Mouse (Mus musculus): Measurements from ENCODE around the gene Lce1l.
"Not testable (repeated sequence)": the region's sequence is repeated elsewhere in the genome, so short reads cannot be mapped to it uniquely, and the experiment has no call there.

Gene Lce1l

DNA sequence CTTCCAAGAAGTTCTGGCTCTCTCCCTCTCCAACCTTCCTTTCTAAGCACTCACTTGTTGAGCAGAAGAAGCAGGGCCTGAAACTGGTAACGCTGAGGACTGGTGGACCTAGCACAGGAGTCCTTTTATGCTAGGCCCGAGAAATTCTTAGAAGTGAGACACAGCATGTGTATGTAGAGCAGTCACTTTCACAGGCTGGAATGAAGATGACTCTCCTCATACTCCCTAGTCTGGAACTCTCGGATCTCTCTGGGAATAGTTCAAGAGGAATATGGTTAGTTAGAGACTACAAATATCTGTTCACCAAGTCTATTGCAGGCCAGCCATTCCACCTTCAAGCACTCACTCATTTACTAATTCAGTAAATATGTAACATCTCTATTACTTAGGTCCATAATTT is at the start of gene Lce1l:
Lce1l (minus strand) TSS at position 101 of the 400 bp plus-strand sequence.
- TF ChIP-seq NANOG (IDR thresholded peaks at IDR 0.05; ENCODE audit: borderline replicate concordance, low read length) (no peak), CTCF (conservative IDR thresholded peaks at IDR 0.05; ENCODE audit: low read length) (no peak), POU5F1 (IDR thresholded peaks at IDR 0.05; ENCODE audit: borderline replicate concordance, low read length) (no peak)
- Histone ChIP-seq H3K36me3 (ENCODE audit: insufficient read depth, low read length) (no peaks in the 10 kb centered on the region), H3K4me3 (replicated peaks; ENCODE audit: low read length) (no peak within 1 kb of the TSS), H3K9me3 (ENCODE audit: low read length) (no peaks in the 10 kb centered on the region), H3K4me1 (replicated peaks; ENCODE audit: low read depth, low read length) (no peaks in the 10 kb centered on the region), H3K27me3 (ENCODE audit: insufficient read depth, low read length) (no peaks in the 10 kb centered on the region)

DNA sequence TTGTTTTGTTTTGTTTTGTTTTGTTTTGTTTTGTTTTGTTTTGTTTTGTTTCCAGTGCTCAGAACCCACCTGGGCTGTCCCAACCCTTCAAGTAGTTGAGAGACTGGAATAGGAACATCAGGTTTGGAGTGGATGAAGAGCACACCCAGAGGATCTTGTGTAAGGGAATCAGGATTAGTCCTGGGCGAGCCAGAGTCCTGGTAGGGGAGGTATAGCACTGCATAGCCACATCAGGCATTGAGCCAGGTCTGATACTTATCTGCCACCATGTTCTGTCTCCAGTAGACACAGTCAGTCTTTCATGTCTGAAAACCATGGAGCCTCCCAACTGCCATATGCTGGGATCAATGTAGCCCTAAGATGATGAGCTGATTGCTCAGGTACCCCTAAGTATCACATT is 43.4 kb upstream of the Lce1l start:
- no peaks in the 10 kb centered on the region for H3K27me3 ChIP-seq (ENCODE audit: insufficient read depth, low read length)
- TF ChIP-seq NANOG (IDR thresholded peaks at IDR 0.05; ENCODE audit: borderline replicate concordance, low read length), result no peak
- TF ChIP-seq CTCF (conservative IDR thresholded peaks at IDR 0.05; ENCODE audit: low read length), result no peak
- no peak for TF ChIP-seq POU5F1 (IDR thresholded peaks at IDR 0.05; ENCODE audit: borderline replicate concordance, low read length)
- no peak overlapping the region for H3K4me3 ChIP-seq (replicated peaks; ENCODE audit: low read length)
- no peaks in the 10 kb centered on the region for H3K4me1 ChIP-seq (replicated peaks; ENCODE audit: low read depth, low read length)
- no peaks in the 10 kb centered on the region for H3K9me3 ChIP-seq (ENCODE audit: low read length)
- no peaks in the 10 kb centered on the region for H3K36me3 ChIP-seq (ENCODE audit: insufficient read depth, low read length)

DNA sequence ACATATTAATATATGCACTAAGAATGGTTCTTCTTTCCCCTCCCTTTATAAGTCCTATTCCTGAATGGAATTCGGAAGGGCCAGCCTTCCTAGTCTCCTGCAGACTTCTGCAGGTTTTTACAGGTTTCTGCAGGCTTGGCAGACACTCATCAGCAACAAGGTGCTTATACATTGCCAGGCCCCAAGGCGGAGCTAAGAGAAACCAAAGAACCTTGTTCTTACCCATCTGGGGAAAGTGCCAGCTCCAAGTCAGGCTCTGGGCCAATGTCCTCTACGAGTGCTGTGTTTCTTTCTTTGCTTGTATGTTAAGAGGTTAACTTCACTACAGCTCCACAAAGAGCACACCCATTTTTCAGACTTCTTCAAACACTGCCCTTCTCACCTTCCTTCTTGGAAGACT is 43.0 kb upstream of the Lce1l start:
- Histone ChIP-seq H3K4me1 (replicated peaks; ENCODE audit: low read depth, low read length) (no peaks in the 10 kb centered on the region), H3K36me3 (ENCODE audit: insufficient read depth, low read length) (no peaks in the 10 kb centered on the region), H3K27me3 (ENCODE audit: insufficient read depth, low read length) (no peaks in the 10 kb centered on the region), H3K9me3 (ENCODE audit: low read length) (no peaks in the 10 kb centered on the region), H3K4me3 (replicated peaks; ENCODE audit: low read length) (no peak overlapping the region)
- TF ChIP-seq CTCF (conservative IDR thresholded peaks at IDR 0.05; ENCODE audit: low read length) (no peak), NANOG (IDR thresholded peaks at IDR 0.05; ENCODE audit: borderline replicate concordance, low read length) (no peak), POU5F1 (IDR thresholded peaks at IDR 0.05; ENCODE audit: borderline replicate concordance, low read length) (no peak)

DNA sequence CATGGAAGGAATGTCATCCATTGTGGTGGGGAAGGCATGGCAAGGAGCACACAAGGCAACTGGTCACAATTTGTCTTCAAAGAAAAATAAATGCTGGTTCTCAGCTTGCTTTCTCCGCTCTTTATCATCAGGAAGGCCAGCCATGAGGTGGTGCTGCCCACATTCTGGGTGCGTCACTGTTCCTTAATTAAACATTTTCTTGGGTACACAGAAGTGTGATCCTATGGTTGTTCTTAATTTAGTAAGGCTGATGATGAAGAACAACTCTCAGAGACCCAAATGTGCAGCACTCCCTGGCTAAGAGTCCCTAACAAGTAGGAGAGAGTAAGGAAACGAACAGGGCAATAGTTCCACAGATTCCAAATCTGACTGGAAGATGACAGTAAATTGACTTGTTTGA is 23.1 kb upstream of the Lce1l start:
- Histone ChIP-seq H3K9me3 (ENCODE audit: low read length) (peaks cover 6% of the 10 kb centered on the region; the same call in 1 of the 2 replicates), H3K36me3 (ENCODE audit: insufficient read depth, low read length) (no peaks in the 10 kb centered on the region), H3K27me3 (ENCODE audit: insufficient read depth, low read length) (no peaks in the 10 kb centered on the region), H3K4me1 (replicated peaks; ENCODE audit: low read depth, low read length) (no peaks in the 10 kb centered on the region), H3K4me3 (replicated peaks; ENCODE audit: low read length) (no peak overlapping the region)
- no peak for TF ChIP-seq POU5F1 (IDR thresholded peaks at IDR 0.05; ENCODE audit: borderline replicate concordance, low read length)
- no peak for TF ChIP-seq NANOG (IDR thresholded peaks at IDR 0.05; ENCODE audit: borderline replicate concordance, low read length)
- no peak for TF ChIP-seq CTCF (conservative IDR thresholded peaks at IDR 0.05; ENCODE audit: low read length)

DNA sequence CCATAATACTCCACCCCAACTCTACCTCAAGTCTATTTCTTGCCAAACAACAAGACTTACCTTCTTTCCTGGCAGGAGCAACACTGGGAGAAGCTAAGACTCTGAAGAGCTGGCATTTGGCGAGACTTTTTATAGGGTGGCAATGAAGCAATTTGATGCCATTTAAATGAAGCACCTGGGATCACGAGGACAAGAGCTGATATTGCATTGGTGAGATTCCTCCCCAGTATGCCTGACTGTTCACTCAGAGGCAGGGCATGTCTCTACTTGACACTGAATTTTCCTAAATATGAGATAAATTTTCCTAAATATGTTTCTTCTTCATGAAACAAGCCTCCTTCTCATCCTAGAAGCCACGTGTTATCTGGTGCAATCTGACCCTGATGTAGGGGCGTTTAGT is 19.0 kb upstream of the Lce1l start, which contains the start of gene 2310050C09Rik:
2310050C09Rik (minus strand) TSS at position 101 of the 400 bp plus-strand sequence.
- no peaks in the 10 kb centered on the region for H3K27me3 ChIP-seq (ENCODE audit: insufficient read depth, low read length)
- TF ChIP-seq POU5F1 (IDR thresholded peaks at IDR 0.05; ENCODE audit: borderline replicate concordance, low read length) (no peak), NANOG (IDR thresholded peaks at IDR 0.05; ENCODE audit: borderline replicate concordance, low read length) (no peak), CTCF (conservative IDR thresholded peaks at IDR 0.05; ENCODE audit: low read length) (no peak)
- H3K4me1 ChIP-seq (replicated peaks; ENCODE audit: low read depth, low read length), result no peaks in the 10 kb centered on the region
- H3K9me3 ChIP-seq (ENCODE audit: low read length), result peaks cover 6% of the 10 kb centered on the region; the same call in 1 of the 2 replicates
- H3K4me3 ChIP-seq (replicated peaks; ENCODE audit: low read length), result no peak within 1 kb of the TSS
- no peaks in the 10 kb centered on the region for H3K36me3 ChIP-seq (ENCODE audit: insufficient read depth, low read length)

DNA sequence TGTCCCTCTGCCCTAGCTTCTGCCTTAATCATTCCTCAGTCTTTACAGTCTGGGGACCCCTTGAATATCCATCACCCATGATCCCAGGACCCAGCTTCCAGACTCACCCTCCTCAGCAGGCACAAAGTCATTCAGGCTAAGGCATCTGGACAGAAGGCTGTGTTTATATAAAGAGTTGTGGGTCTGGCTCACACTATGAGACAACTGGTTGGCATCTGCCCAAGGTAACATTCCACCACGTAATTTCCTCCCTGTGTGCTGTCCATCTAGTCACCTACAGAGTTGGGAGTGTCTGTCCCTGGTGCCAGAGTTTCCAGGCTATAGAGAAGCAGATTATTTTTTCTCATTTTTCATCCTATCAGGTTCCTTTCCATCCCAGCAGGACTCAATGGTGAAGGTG is 24.0 kb downstream of the Lce1l start, which contains the start of gene Kprp:
Kprp (minus strand) TSS at position 140 of the 400 bp plus-strand sequence.
- TF ChIP-seq POU5F1 (IDR thresholded peaks at IDR 0.05; ENCODE audit: borderline replicate concordance, low read length) (no peak), CTCF (conservative IDR thresholded peaks at IDR 0.05; ENCODE audit: low read length) (no peak), NANOG (IDR thresholded peaks at IDR 0.05; ENCODE audit: borderline replicate concordance, low read length) (no peak)
- no peak within 1 kb of the TSS for H3K4me3 ChIP-seq (replicated peaks; ENCODE audit: low read length)
- peaks cover 13% of the 10 kb centered on the region; the same call in 1 of the 2 replicates for H3K9me3 ChIP-seq (ENCODE audit: low read length)
- H3K27me3 ChIP-seq (ENCODE audit: insufficient read depth, low read length), result no peaks in the 10 kb centered on the region
- no peaks in the 10 kb centered on the region for H3K4me1 ChIP-seq (replicated peaks; ENCODE audit: low read depth, low read length)
- H3K36me3 ChIP-seq (ENCODE audit: insufficient read depth, low read length), result no peaks in the 10 kb centered on the region

DNA sequence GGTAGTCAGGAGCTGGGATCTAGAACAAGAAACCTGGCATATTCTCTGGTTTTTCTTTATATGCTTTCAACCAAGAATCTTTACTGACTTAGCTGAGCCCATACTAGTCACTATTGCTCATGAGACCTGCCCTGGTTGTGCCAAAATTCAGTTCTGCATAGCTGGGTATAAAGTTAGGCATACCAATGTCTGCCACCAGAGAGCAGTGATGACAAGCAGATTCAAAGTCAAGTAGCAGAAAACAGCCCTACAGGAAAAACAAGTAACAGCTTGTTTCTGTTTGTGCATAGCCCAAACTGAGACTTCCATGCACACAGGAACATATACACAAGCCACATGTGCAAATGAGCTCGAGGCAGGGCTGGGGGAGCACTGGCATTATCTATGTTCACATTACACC is 25.3 kb downstream of the Lce1l start:
- no peaks in the 10 kb centered on the region for H3K4me1 ChIP-seq (replicated peaks; ENCODE audit: low read depth, low read length)
- TF ChIP-seq POU5F1 (IDR thresholded peaks at IDR 0.05; ENCODE audit: borderline replicate concordance, low read length) (no peak), CTCF (conservative IDR thresholded peaks at IDR 0.05; ENCODE audit: low read length) (no peak), NANOG (IDR thresholded peaks at IDR 0.05; ENCODE audit: borderline replicate concordance, low read length) (no peak)
- no peaks in the 10 kb centered on the region for H3K27me3 ChIP-seq (ENCODE audit: insufficient read depth, low read length)
- H3K4me3 ChIP-seq (replicated peaks; ENCODE audit: low read length), result no peak overlapping the region
- no peaks in the 10 kb centered on the region for H3K36me3 ChIP-seq (ENCODE audit: insufficient read depth, low read length)
- peaks cover 13% of the 10 kb centered on the region; the same call in 1 of the 2 replicates for H3K9me3 ChIP-seq (ENCODE audit: low read length)

DNA sequence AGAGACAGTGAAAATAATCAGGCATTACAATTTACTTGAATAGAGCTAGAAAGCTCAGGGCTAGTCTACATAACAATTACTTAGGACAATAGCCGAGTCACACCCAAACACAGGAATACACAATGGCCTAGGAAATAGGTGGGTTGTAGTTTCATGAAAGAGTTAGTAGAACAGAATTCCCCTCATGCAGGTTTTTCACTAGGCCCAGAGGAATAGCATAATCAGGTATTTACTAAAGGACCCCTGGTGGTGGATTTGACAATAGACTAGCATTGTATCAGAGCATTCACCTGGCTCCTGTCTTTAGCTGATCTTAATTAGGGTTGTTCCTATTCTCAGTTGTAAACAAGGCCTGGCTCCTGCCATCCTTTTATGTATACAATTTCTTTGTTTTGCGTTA is 35.0 kb downstream of the Lce1l start:
- not testable (repeated sequence) for H3K4me3 ChIP-seq (replicated peaks; ENCODE audit: low read length)
- TF ChIP-seq NANOG (IDR thresholded peaks at IDR 0.05; ENCODE audit: borderline replicate concordance, low read length), result peak; percentile 56; the same call in 1 of the 2 replicates

DNA sequence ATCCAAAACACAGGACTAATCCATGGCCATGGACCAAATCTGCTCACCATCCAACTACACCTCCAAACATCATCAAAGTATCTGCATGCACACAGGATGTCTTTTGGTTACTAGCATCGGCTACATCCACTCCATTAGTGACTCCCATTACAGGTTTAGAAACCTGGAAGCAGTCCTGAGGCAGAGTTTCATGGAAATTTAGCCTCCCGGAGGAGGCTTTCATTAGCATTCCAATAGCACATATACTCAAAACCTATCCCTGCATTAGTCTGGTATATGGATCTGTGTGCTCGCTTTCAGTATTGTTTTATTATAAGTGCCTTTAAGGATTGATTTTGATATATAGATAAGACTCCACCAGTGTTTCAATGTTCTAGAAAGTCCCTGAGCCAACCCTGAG is 35.5 kb downstream of the Lce1l start:
- TF ChIP-seq POU5F1 (IDR thresholded peaks at IDR 0.05; ENCODE audit: borderline replicate concordance, low read length), result no peak
- peaks cover 13% of the 10 kb centered on the region; the same call in 1 of the 2 replicates for H3K9me3 ChIP-seq (ENCODE audit: low read length)
- no peaks in the 10 kb centered on the region for H3K27me3 ChIP-seq (ENCODE audit: insufficient read depth, low read length)
- H3K4me3 ChIP-seq (replicated peaks; ENCODE audit: low read length), result no peak overlapping the region
- peaks cover 4% of the 10 kb centered on the region; the same call in 1 of the 2 replicates for H3K36me3 ChIP-seq (ENCODE audit: insufficient read depth, low read length)
- H3K4me1 ChIP-seq (replicated peaks; ENCODE audit: low read depth, low read length), result peaks cover 25% of the 10 kb centered on the region

More for the DNA sequence above, 35.0 kb downstream of the Lce1l start:
- not testable (repeated sequence) for H3K27me3 ChIP-seq (ENCODE audit: insufficient read depth, low read length); H3K36me3 ChIP-seq (ENCODE audit: insufficient read depth, low read length)
- Histone ChIP-seq H3K4me1 (replicated peaks; ENCODE audit: low read depth, low read length) (peaks cover 25% of the 10 kb centered on the region), H3K9me3 (ENCODE audit: low read length) (peaks cover 13% of the 10 kb centered on the region; the same call in 1 of the 2 replicates)
